Mouse (Mus musculus) MEL (cell line): Measurements from ENCODE around the gene Kctd20. TPM values are rescaled to one million over a fixed set of nuclear protein-coding genes. Genes with fewer than 3 reads are reported as not detected.
A peak's percentile ranks its signal among the peaks of the same experiment; 100 is the strongest.

ENCODE experiments used
- DNase-seq: peaks from one replicate; pipeline ENCODE4 v3.0.0; 2011; ENCODE audit warnings: low read depth, low spot score
- H3K27ac ChIP-seq: 2 replicates; pipeline ENCODE4 v1.5.1; 2012; ENCODE audit warnings: low read depth, mild to moderate bottlenecking, control low read depth, low read length, moderate library complexity; ENCODE audit not compliant: control insufficient read depth
- H3K27me3 ChIP-seq, 2 experiments: fragments of 150-350 bp in 1 of 2; sonication (generic) in 1 of 2; 2 replicates each; pipeline ENCODE4 v1.6.1; 2012; ENCODE audit warnings: low read length in 2 of 2, mild to moderate bottlenecking in 2 of 2, improper control_type of control experiment in 1 of 2, moderate library complexity in 1 of 2; ENCODE audit not compliant: insufficient read depth in 2 of 2, control insufficient read depth in 1 of 2
- H3K36me3 ChIP-seq, 2 experiments: 2 replicates each; pipeline ENCODE4 v1.6.1; 2012 to 2014; ENCODE audit warnings: low read length in 2 of 2, improper control_type of control experiment in 1 of 2, inconsistent platforms in 1 of 2, mild to moderate bottlenecking in 1 of 2; ENCODE audit not compliant: insufficient read depth in 2 of 2, control insufficient read depth in 1 of 2
- H3K4me1 ChIP-seq, 2 experiments: fragments of 150-350 bp in 1 of 2; sonication (generic) in 1 of 2; 2 replicates each; pipeline ENCODE4 v1.6.1; 2012; ENCODE audit warnings: low read length in 2 of 2, improper control_type of control experiment in 1 of 2, mild to moderate bottlenecking in 1 of 2; ENCODE audit not compliant: insufficient read depth in 2 of 2, control insufficient read depth in 1 of 2
- H3K4me3 ChIP-seq, 2 experiments: fragments of 150-350 bp in 1 of 2; sonication (generic) in 1 of 2; 2 replicates each; pipeline ENCODE4 v1.5.1; 2012; ENCODE audit warnings: low read depth in 2 of 2, low read length in 2 of 2, mild to moderate bottlenecking in 2 of 2, moderate library complexity in 2 of 2, control low read depth in 1 of 2, improper control_type of control experiment in 1 of 2; ENCODE audit not compliant: control insufficient read depth in 1 of 2, insufficient read depth in 1 of 2
- H3K79me2 ChIP-seq: 2 replicates; pipeline ENCODE4 v1.6.1; 2012; ENCODE audit warnings: mild to moderate bottlenecking, low read length, moderate library complexity; ENCODE audit not compliant: control insufficient read depth, poor library complexity, insufficient read depth
- H3K9ac ChIP-seq: 2 replicates; pipeline ENCODE4 v1.6.1; 2012; ENCODE audit warnings: low read depth, mild to moderate bottlenecking, control low read depth, low read length, moderate library complexity; ENCODE audit not compliant: control insufficient read depth, poor library complexity, severe bottlenecking
- H3K9me3 ChIP-seq: fragments of 150-350 bp; sonication (generic); replicated peaks from 2 replicates; pipeline ENCODE4 v1.6.1; 2012; ENCODE audit warnings: mild to moderate bottlenecking, low read length, improper control_type of control experiment, moderate library complexity; ENCODE audit not compliant: insufficient read depth
- BHLHE40 ChIP-seq: IDR thresholded peaks from 2 replicates; pipeline ENCODE4 v1.6.1; 2012; ENCODE audit warnings: low read depth, mild to moderate bottlenecking, inconsistent platforms, low read length, improper control_type of control experiment, borderline replicate concordance
- CHD1 ChIP-seq: IDR thresholded peaks from 2 replicates; pipeline ENCODE4 v1.6.1; 2012; ENCODE audit warnings: low read depth, mild to moderate bottlenecking, inconsistent platforms, low read length, improper control_type of control experiment
- CTCF ChIP-seq, 3 experiments: IDR thresholded peaks in 2 of 3; conservative IDR thresholded peaks in 1 of 3; 2 replicates each; pipeline ENCODE4 v1.5.1; 2011 to 2012; ENCODE audit warnings: low read length in 3 of 3, low read depth in 2 of 3, mild to moderate bottlenecking in 2 of 3, improper control_type of control experiment in 1 of 3, inconsistent platforms in 1 of 3, mixed read lengths in 1 of 3, moderate library complexity in 1 of 3; ENCODE audit not compliant: control insufficient read depth in 1 of 3, insufficient read depth in 1 of 3, poor library complexity in 1 of 3, severe bottlenecking in 1 of 3
- E2F4 ChIP-seq: IDR thresholded peaks from 2 replicates; pipeline ENCODE4 v1.6.1; 2011; ENCODE audit warnings: low read depth, low read length, improper control_type of control experiment, borderline replicate concordance
- ELF1 ChIP-seq: IDR thresholded peaks from 2 replicates; pipeline ENCODE4 v1.6.1; 2014; ENCODE audit warnings: low read depth, mild to moderate bottlenecking, inconsistent platforms, low read length, improper control_type of control experiment, moderate library complexity
- EP300 ChIP-seq, 2 experiments: IDR thresholded peaks; 2 replicates each; pipeline ENCODE4 v1.6.1; 2011; ENCODE audit warnings: improper control_type of control experiment in 2 of 2, low read length in 2 of 2, low read depth in 1 of 2, mild to moderate bottlenecking in 1 of 2
- ETS1 ChIP-seq: IDR thresholded peaks from 2 replicates; pipeline ENCODE4 v1.6.1; 2012; ENCODE audit warnings: low read depth, mild to moderate bottlenecking, inconsistent platforms, low read length, improper control_type of control experiment, moderate library complexity
- GABPA ChIP-seq: IDR thresholded peaks from 2 replicates; pipeline ENCODE4 v1.6.1; 2012; ENCODE audit warnings: low read depth, mild to moderate bottlenecking, inconsistent platforms, low read length, improper control_type of control experiment, moderate library complexity
- HCFC1 ChIP-seq: IDR thresholded peaks from 2 replicates; pipeline ENCODE4 v1.6.1; 2012; ENCODE audit warnings: low read depth, mild to moderate bottlenecking, inconsistent platforms, low read length, improper control_type of control experiment, moderate library complexity
- JUND ChIP-seq: IDR thresholded peaks from 2 replicates; pipeline ENCODE4 v1.6.1; 2011; ENCODE audit warnings: low read depth, mild to moderate bottlenecking, improper control_type of control experiment, low read length
- MAX ChIP-seq: IDR thresholded peaks from 2 replicates; pipeline ENCODE4 v1.6.1; 2011; ENCODE audit warnings: low read length, improper control_type of control experiment
- MAZ ChIP-seq: IDR thresholded peaks from 2 replicates; pipeline ENCODE4 v1.6.1; 2012; ENCODE audit warnings: low read depth, mild to moderate bottlenecking, inconsistent platforms, low read length, improper control_type of control experiment
- MEF2A ChIP-seq: IDR thresholded peaks from 2 replicates; pipeline ENCODE4 v1.6.1; 2014; ENCODE audit warnings: low read depth, mild to moderate bottlenecking, inconsistent platforms, low read length, improper control_type of control experiment; ENCODE audit not compliant: poor library complexity, insufficient replicate concordance, severe bottlenecking; ENCODE audit errors: extremely low read depth
- MXI1 ChIP-seq: IDR thresholded peaks from 2 replicates; pipeline ENCODE4 v1.6.1; 2011; ENCODE audit warnings: mild to moderate bottlenecking, low read depth, low read length, improper control_type of control experiment
- MYB ChIP-seq: IDR thresholded peaks from 2 replicates; pipeline ENCODE4 v1.6.1; 2011; ENCODE audit warnings: mild to moderate bottlenecking, low read depth, low read length, improper control_type of control experiment
- NRF1 ChIP-seq: IDR thresholded peaks from 2 replicates; pipeline ENCODE4 v1.6.1; 2014; ENCODE audit warnings: low read depth, mild to moderate bottlenecking, inconsistent platforms, low read length, improper control_type of control experiment, moderate library complexity; ENCODE audit not compliant: poor library complexity, insufficient read depth, severe bottlenecking
- POLR2AphosphoS5 ChIP-seq: IDR thresholded peaks from 2 replicates; pipeline ENCODE4 v1.6.1; 2012; ENCODE audit warnings: low read depth, borderline replicate concordance, mild to moderate bottlenecking, inconsistent platforms, low read length, moderate library complexity, mixed read lengths
- RAD21 ChIP-seq: IDR thresholded peaks from 2 replicates; pipeline ENCODE4 v1.6.1; 2011; ENCODE audit warnings: mild to moderate bottlenecking, low read depth, low read length, improper control_type of control experiment
- SIN3A ChIP-seq: IDR thresholded peaks from 2 replicates; pipeline ENCODE4 v1.6.1; 2012; ENCODE audit warnings: low read length, improper control_type of control experiment, inconsistent platforms
- TAL1 ChIP-seq: IDR thresholded peaks from 2 replicates; pipeline ENCODE4 v1.6.1; 2012; ENCODE audit warnings: mild to moderate bottlenecking, inconsistent platforms, low read length, moderate library complexity, mixed read lengths
- USF1 ChIP-seq: IDR thresholded peaks from 2 replicates; pipeline ENCODE4 v1.6.1; 2014; ENCODE audit warnings: low read depth, mild to moderate bottlenecking, inconsistent platforms, low read length, improper control_type of control experiment, moderate library complexity
- ZC3H11A ChIP-seq: IDR thresholded peaks from 2 replicates; pipeline ENCODE4 v1.6.1; 2012; ENCODE audit warnings: low read depth, mild to moderate bottlenecking, inconsistent platforms, low read length, improper control_type of control experiment
- ZMIZ1 ChIP-seq: IDR thresholded peaks from 2 replicates; pipeline ENCODE4 v1.6.1; 2012; ENCODE audit warnings: low read depth, mild to moderate bottlenecking, inconsistent platforms, low read length, improper control_type of control experiment, moderate library complexity
- polyA plus RNA-seq, 2 experiments: library from polyadenylated mRNA; stranded (reverse) in 1 of 2; unstranded in 1 of 2; fragments of >175 nt in 1 of 2; fragments of >200 nt in 1 of 2; gene quantifications; 2 replicates each; pipeline versions ENCODE4 v1.2.1 to v1.2.4; 2012; ENCODE audit warnings: low replicate concordance in 2 of 2, low read depth in 1 of 2; ENCODE audit not compliant: insufficient read length in 2 of 2, insufficient read depth in 1 of 2, missing spikeins in 1 of 2
- total RNA-seq: library from RNA; depleted of rRNA; stranded (reverse); fragments of 300-350 nt; gene quantifications from 2 replicates; pipeline ENCODE4 v1.2.3, GENCODE M21; 2012

Gene Kctd20
- total and polyA plus RNA-seq, 3 experiments: 41.8 to 65.4 TPM; not detected in 1

GRCm38 (mm10) chr17:28904546-28905376 lies 47.0 kb upstream of the Kctd20 start (continued):
- no peak for TF ChIP-seq MYB
- TF ChIP-seq RAD21: peak; percentile 54
- no peak for TF ChIP-seq ELF1
- TF ChIP-seq USF1: no peak
- TF ChIP-seq MEF2A: no peak
- TF ChIP-seq MXI1: no peak
- no peak for TF ChIP-seq ZMIZ1
- no peak for TF ChIP-seq SIN3A
- TF ChIP-seq MAX: 0 out of 2 replicates have a peak, but pooled peaks have one; percentile 18
- TF ChIP-seq GABPA: no peak
- no peak for TF ChIP-seq ETS1
- TF ChIP-seq, all 39 proteins: peak for 7

GRCm38 (mm10) chr17:28905377-28905916 lies 46.3 kb upstream of the Kctd20 start:
- no peak for DNase-seq
- Histone ChIP-seq H3K27me3 (no peaks in the 10 kb centered on the region), H3K4me3 (no peak overlapping the region), H3K9ac (no peak overlapping the region), H3K36me3 (no peaks in the 10 kb centered on the region), H3K79me2 (no peaks in the 10 kb centered on the region), H3K9me3 (no peaks in the 10 kb centered on the region), H3K27ac (no peak overlapping the region), H3K4me1 (no peaks in the 10 kb centered on the region)
- TF ChIP-seq JUND: no peak
- TF ChIP-seq E2F4: no peak
- TF ChIP-seq ELF1: no peak
- TF ChIP-seq MAZ: no peak
- no peak for TF ChIP-seq MAX
- no peak for TF ChIP-seq NRF1
- no peak for TF ChIP-seq MYB
- no peak for TF ChIP-seq CHD1
- TF ChIP-seq TAL1: no peak
- no peak for TF ChIP-seq HCFC1
- no peak for TF ChIP-seq CTCF (IDR thresholded peaks at IDR 0.05 in 2 of 3, conservative IDR thresholded peaks at IDR 0.05 in 1 of 3; ENCODE audit: control insufficient read depth in 1 of 3, insufficient read depth in 1 of 3, low read depth in 2 of 3, low read length in 3 of 3, poor library complexity in 1 of 3, severe bottlenecking in 1 of 3)
- TF ChIP-seq EP300 (IDR thresholded peaks at IDR 0.05; ENCODE audit: low read depth in 1 of 2, low read length in 2 of 2): no peak
- no peak for TF ChIP-seq ZMIZ1
- TF ChIP-seq BHLHE40: no peak
- TF ChIP-seq POLR2AphosphoS5: no peak
- no peak for TF ChIP-seq ZC3H11A
